Mouse (Mus musculus) thymus, postnatal 4 days (tissue): ENCODE data around the gene Stxbp5.

Source experiments
- DNase-seq: peaks from one replicate; pipeline ENCODE4 v3.0.0; 2021

The Stxbp5 gene

GRCm38 (mm10) chr10:9857850-9858249, 43.0 kb downstream of the Stxbp5 start:
- DNase-seq: no peak

DNA sequence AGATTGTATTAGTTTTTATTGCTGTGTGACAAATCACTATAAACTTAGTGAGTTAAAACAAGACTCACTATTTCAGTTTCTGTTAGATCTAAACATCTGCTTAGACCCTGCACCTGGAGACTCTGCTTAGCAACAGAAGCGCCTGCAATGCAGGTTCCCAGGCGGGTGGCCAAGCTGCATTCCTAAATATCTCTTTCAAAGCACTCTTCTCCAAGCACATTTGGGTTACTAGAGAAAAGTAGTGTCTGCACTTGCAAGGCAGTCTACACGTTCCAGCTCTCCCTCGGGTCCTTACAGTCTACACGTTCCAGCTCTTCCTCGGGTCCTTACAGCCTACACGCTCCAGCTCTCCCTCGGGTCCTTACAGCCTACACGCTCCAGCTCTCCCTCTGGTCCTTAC, 44.1 kb downstream of the Stxbp5 start:
- DNase-seq: no peak

- DNase-seq: no peak
Observed at GRCm38 (mm10) chr10:9846408-9846807, 54.5 kb downstream of the Stxbp5 start.

- no peak for DNase-seq
Observed at GRCm38 (mm10) chr10:9839408-9839807, 61.5 kb downstream of the Stxbp5 start.

- DNase-seq: no peak
Observed at GRCm38 (mm10) chr10:9834986-9835385, 65.9 kb downstream of the Stxbp5 start.

GRCm38 (mm10) chr10:9832937-9833336, 67.9 kb downstream of the Stxbp5 start:
- DNase-seq: no peak

DNA sequence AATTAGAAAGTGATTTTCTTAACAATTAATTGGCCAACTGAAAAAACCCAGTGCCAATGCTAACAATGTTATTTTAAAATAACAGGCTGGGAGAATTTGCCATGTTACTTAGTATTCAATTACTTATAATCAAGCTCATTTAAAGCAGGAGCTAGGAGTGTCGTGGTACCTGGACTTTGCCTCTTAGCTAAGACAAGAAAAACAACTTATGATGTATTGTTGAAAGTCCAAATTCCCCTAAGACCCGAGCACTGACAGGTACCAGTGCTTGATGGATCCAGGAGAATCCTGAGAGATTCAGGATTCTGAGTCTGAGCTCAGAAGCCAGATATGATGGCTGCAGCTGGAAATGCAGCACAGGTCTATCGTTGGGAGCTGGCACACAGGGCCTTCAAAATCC, 71.1 kb downstream of the Stxbp5 start:
- DNase-seq: no peak

DNA sequence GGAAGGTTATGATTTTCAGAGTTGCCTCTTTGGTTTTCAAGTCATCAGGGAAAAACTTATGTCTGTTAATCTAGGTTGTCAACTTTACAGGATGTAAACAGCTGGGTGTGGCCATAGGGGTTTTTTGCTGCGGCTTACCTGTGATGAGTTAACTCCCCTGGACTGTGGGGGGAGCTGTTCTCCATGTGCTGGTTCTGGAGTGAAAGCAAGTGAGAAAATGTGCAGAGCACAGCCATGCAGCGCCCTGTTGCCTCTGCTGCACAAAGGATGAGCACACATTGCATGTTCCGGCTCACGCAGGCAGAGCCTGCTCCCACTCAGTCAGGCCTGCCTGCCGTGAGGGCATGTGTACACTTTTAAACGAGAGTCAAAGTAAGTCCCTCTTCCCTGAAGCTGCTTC, 79.6 kb downstream of the Stxbp5 start:
- DNase-seq: peak; percentile 32

GRCm38 (mm10) chr10:9818574-9818973, 82.3 kb downstream of the Stxbp5 start:
- DNase-seq: no peak

GRCm38 (mm10) chr10:9813926-9814325, 87.0 kb downstream of the Stxbp5 start:
- no peak for DNase-seq

DNA sequence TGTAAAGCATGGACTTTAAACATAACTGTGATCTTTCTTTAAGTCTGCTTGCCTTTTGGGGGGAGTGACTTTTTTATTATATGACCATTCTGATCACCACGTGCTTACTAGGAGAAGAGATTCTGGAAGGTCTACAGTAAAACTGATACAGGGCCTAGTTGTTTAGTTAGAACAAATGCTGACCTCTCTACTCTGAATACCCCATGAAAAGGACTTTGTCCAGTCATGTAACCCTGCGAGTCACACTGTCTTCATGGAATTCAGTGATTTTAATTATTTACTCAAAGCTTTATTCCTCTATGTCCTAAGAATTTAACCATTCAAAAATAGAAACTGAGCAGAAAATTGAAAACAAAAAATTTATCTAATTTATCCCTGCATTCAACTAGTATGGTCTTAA, 93.3 kb downstream of the Stxbp5 start:
- DNase-seq: no peak

DNA sequence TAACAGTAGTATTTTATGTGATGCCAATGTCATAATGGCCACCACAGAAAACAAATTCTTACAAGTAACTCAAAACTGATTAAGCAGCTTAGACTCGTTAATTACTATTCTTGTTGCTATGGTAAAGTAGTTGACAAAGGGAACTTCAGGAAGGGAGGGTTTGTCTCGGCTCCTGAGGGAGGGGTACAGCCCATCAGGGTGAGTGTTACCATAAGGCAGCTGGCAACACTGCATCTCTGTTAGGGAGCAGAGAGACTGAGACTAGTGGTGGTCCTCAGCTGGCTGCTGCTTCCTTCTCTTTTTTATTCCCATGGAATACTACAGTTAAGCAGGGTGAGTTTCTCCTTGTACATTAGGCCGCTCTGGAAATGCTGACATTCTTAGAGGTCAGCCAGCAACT, 95.5 kb downstream of the Stxbp5 start:
- DNase-seq: no peak

DNA sequence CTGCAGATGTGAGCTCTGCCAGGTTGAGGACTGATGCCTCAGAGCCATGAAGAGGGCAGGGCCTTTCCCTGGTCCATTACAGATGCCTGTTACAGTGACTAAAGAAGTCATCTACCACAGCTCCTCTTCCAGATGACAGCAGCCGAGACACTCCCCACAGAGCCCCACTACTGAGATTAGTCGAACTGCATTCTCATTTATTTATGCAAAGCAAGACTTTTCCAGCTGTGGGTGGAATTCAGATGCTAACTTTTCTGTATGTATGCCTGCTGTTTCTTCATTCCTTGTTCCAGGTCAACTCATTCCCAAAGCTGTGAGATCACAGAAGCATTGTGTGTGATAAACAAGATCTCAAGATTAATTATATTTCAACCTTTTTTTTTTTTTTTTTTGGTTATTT, 97.8 kb downstream of the Stxbp5 start:
- no peak for DNase-seq

GRCm38 (mm10) chr10:9801571-9801970, 99.3 kb downstream of the Stxbp5 start:
- no peak for DNase-seq

GRCm38 (mm10) chr10:9799085-9799484, 101.8 kb downstream of the Stxbp5 start:
- DNase-seq: no peak

- DNase-seq: no peak
Observed at GRCm38 (mm10) chr10:9796429-9796828, 104.5 kb downstream of the Stxbp5 start.

GRCm38 (mm10) chr10:9794429-9794828, 106.5 kb downstream of the Stxbp5 start:
- DNase-seq: no peak

DNA sequence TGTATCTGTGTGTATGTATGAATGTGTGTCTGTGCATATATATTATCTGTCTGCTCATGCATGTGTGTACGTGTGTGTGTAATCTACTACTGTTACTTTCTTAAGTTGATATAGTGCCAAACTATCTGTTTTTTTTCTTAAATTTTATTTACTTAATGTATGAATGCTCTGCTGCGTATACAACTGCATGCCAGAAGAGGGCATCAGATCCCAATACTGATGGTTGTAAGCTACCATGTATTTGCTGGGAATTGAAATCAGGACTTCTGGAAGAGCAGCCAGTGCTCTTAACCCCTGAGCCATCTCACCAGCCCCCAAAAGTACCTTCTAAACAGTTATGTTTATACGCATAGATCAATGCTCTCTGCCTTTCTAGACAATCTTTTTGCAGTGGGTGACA, 109.9 kb downstream of the Stxbp5 start:
- DNase-seq: no peak

DNA sequence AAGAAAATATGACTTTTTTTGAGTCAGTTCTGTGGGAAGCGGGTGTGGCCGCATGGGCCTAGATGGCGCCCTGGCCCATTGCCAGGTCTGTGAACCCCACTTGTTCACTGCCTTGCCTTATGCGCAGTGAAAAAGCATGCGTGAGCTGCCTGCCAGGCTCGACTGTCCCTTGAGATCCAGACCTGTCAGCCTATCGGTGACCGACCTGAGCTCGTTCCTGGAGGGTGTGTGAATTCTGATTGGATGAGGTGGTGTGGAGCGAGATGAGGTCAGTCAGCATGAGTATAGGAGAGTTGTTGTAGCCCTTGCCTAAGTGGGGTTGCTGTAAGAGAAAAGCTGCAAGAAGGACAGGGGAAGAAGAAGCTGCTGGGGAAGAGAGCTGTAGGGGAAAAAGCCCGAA, 114.4 kb downstream of the Stxbp5 start:
- DNase-seq: no peak

DNA sequence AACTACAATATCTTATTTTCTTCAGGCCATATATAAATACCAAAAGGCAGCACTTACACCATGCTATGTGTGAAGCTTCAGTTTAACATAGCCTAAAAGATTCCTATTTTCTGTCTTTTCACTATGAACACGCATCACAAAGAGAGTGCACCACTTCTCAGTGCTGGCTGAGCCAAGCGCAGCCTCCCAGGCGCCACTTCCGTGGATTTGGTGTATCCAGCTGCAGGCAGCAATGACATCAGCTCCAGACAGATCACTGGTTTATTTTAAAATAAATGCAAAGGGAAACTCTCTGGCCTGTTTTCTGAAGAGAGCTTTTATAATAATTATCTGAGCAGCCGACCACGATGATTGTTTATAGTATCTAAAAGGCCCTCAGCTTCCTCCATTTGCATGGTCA, 115.2 kb downstream of the Stxbp5 start:
- no peak for DNase-seq

DNA sequence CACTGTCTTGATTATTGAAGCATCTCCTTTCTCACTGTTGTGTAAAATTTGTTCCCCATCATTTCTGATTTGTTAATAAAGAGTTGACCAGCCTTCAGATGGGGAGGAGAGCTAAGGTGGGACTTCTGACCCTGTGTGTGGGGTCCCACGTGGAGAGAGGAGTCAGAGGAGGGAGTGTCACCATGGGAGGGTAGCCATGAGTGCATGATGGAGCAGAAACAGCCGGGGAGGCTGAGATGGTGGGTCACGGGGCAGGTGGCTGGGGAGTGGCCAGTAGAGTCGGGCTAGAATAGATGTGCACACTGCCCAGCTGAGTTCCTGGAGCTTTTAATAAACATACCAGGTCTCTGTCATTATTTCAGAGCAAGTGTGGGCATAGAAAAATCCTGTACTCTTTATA, 121.0 kb downstream of the Stxbp5 start:
- DNase-seq: no peak

DNA sequence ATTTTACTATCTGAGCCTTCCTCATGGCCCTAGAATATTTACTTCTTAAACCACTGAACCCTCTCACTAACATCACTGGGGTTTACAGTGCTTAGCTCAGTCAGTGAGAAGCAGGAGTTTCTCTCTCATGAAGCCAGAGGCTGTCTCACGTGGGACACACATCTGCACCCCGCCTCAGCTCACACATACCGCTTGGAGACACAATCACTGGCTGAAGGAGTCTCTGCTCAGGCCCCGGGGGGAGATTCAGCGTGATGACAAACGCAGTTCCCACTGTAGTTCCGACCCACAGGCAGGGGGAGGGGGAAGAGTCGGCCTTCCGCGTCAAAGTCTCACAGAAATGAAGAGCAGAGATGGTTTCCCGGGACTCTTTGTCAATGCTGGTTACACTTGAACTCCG, 130.6 kb downstream of the Stxbp5 start:
- no peak for DNase-seq

- DNase-seq: no peak
Observed at GRCm38 (mm10) chr10:9763831-9764230, 137.0 kb downstream of the Stxbp5 start.

- no peak for DNase-seq
Observed at GRCm38 (mm10) chr10:9760264-9760663, 140.6 kb downstream of the Stxbp5 start.

DNA sequence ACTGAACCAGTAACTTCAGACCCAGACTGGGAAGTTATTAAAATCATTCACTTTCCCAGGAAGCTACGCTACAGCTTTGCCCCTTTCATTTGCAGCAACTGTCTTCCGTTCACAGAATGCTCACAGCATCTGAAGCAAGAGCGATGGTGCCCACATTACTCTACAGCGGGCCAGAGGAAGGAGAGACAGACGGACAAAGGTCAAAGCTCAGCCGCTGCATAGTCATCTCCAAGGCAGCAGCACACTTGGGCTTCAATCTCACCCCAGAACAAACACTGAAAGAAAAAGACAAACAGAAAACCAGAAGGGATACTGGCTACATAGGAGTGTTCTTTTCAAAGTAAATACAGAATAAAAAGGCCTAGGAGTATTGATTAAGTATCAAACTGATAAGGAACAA, 144.3 kb downstream of the Stxbp5 start:
- no peak for DNase-seq

DNA sequence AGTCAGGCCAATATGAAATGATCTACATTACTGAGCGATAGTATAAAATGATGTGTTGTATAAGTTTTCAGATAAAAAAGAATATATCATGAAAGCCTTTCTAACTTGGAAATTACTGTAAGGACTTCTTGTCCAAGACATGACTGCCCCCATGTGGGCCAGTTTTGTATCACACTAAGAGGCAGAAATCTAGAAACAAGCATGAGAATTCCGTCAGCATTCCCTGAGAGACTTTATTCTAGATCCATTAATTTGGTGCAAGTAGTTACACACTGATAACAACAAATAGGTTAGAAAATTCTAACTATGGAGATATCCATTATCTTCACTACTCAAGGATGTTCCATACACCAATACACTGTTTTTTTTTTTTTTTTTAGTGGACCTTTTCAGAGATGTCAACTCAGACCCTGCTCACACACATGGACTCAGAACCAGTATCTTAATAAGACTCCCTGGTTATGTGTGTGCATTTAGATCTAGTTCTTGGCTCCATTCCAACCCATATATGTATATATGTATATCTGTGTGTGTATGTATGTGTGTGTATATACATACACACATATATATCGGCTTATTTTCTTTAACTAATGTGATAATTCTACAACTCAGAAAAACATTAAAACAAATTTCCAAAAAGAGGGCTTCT, 145.9 kb downstream of the Stxbp5 start:
- DNase-seq: peak; percentile 58
